ENCODE assay signal across 21 mouse cellular contexts in genomic region chr6:113651626-113652025, GRCm38 (mm10). TPM values are rescaled to one million over a fixed set of nuclear protein-coding genes. Genes with fewer than 3 reads are reported as not detected.
DNase-seq lines count a peak whose midpoint lies in the region; ATAC-seq and TF ChIP-seq lines count a peak whose summit lies in the region.
"Had no signal": no experiment of that assay in that cellular context is flagged by ENCODE, and none has a peak within 500 bp of the region (broad histone marks: within the 10 kb centered on the region; RNA-seq: fewer than 3 reads in every experiment).

No protein-coding gene starts in this region.

- no peaks in the 10 kb centered on the region for H3K36me3 ChIP-seq in ES-Bruce4 (ENCODE audit: control insufficient read depth, insufficient read depth, low read length, poor library complexity, severe bottlenecking)
- H3K36me3 ChIP-seq in intestine, embryonic 15.5 days = no peaks in the 10 kb centered on the region
- H3K36me3 ChIP-seq in liver, embryonic 14.5 days (replicated peaks; ENCODE audit: control insufficient read depth, insufficient read depth, low read depth) = no peaks in the 10 kb centered on the region; the same call in 1 of the 2 replicates
- H3K36me3 ChIP-seq: embryonic facial prominence, embryonic 12.5 days; hindbrain, embryonic 10.5 days; midbrain, embryonic 13.5 days; neural tube, embryonic 15.5 days had no signal

- TF ChIP-seq POLR2A in ES-Bruce4 (IDR thresholded peaks at IDR 0.05; ENCODE audit: insufficient read depth, low read length) = no peak

- no peak overlapping the region for H3K9ac ChIP-seq in ES-Bruce4 (ENCODE audit: low read depth, poor library complexity, severe bottlenecking)
- no peak overlapping the region for H3K9ac ChIP-seq in intestine, embryonic 15.5 days
- no peak overlapping the region for H3K9ac ChIP-seq in liver, embryonic 14.5 days (replicated peaks)
- H3K9ac ChIP-seq: embryonic facial prominence, embryonic 12.5 days; midbrain, embryonic 13.5 days; neural tube, embryonic 15.5 days had no signal

- TF ChIP-seq CTCF in ES-Bruce4 (IDR thresholded peaks at IDR 0.05; ENCODE audit: low read depth, low read length) = no peak
- no peak for TF ChIP-seq CTCF in liver, embryonic 14.5 days (IDR thresholded peaks at IDR 0.05; ENCODE audit: low read depth)

- H3K9me3 ChIP-seq in ES-Bruce4 (replicated peaks; ENCODE audit: control insufficient read depth, insufficient read depth, low read length, poor library complexity, severe bottlenecking) = no peaks in the 10 kb centered on the region
- no peaks in the 10 kb centered on the region for H3K9me3 ChIP-seq in intestine, embryonic 15.5 days
- no peaks in the 10 kb centered on the region for H3K9me3 ChIP-seq in liver, embryonic 14.5 days (ENCODE audit: control insufficient read depth, low read length)
- H3K9me3 ChIP-seq: embryonic facial prominence, embryonic 12.5 days; hindbrain, embryonic 10.5 days; midbrain, embryonic 13.5 days; neural tube, embryonic 15.5 days had no signal

- peak; percentile 85 for ATAC-seq in intestine, embryonic 15.5 days
- peak; percentile 60 for ATAC-seq in liver, embryonic 14.5 days (ENCODE audit: insufficient read depth)
- ATAC-seq: midbrain, embryonic 13.5 days had no signal

- TF ChIP-seq EP300 in ES-Bruce4 (IDR thresholded peaks at IDR 0.05; ENCODE audit: insufficient read depth, low read depth, low read length) = no peak
- no peak for TF ChIP-seq EP300 in liver, embryonic 14.5 days (IDR thresholded peaks at IDR 0.05; ENCODE audit: low read depth)

- no peaks in the 10 kb centered on the region for H3K27me3 ChIP-seq in ES-Bruce4 (ENCODE audit: control insufficient read depth, insufficient read depth, low read length, poor library complexity, severe bottlenecking)
- no peaks in the 10 kb centered on the region for H3K27me3 ChIP-seq in intestine, embryonic 15.5 days (replicated peaks)
- H3K27me3 ChIP-seq in liver, embryonic 14.5 days (ENCODE audit: control insufficient read depth, insufficient read depth, low read length) = no peaks in the 10 kb centered on the region
- H3K27me3 ChIP-seq: embryonic facial prominence, embryonic 12.5 days; midbrain, embryonic 13.5 days; neural tube, embryonic 15.5 days had no signal

- 50% methylated on average over 3 of the region's 3 CpGs for WGBS in intestine, embryonic 15.5 days
- WGBS in liver, embryonic 14.5 days (ENCODE audit: insufficient replicate concordance) = 26% methylated on average over 3 of the region's 3 CpGs

- H3K27ac ChIP-seq in ES-Bruce4 (ENCODE audit: insufficient read depth, low read length) = peak overlapping the region; percentile 35
- 0 out of 2 replicates have a peak overlapping the region, but pooled peaks have one; percentile 22 for H3K27ac ChIP-seq in intestine, embryonic 15.5 days
- no peak overlapping the region; the same call in 1 of the 2 replicates for H3K27ac ChIP-seq in liver, embryonic 14.5 days
- H3K27ac ChIP-seq: embryonic facial prominence, embryonic 12.5 days; heart, adult 2 months; hindbrain, embryonic 10.5 days; midbrain, embryonic 13.5 days; neural tube, embryonic 15.5 days had no signal

- DNase-seq in ZHBTc4 (ENCODE audit: low read depth, low spot score) = peak; percentile 64
- DNase-seq in liver, embryonic 14.5 days (ENCODE audit: low read depth in 3 of 3, low spot score in 3 of 3) = no peak
- no peak for DNase-seq in spleen, postnatal 36 days (ENCODE audit: low spot score in 2 of 2)
- DNase-seq in cerebellum, adult 9-10 months = no peak
- no peak for DNase-seq in urinary bladder, adult 18-20 months (ENCODE audit: low spot score in 2 of 2)
- DNase-seq in adrenal gland, postnatal 14 days = no peak
- DNase-seq: adrenal gland, adult 2 months; cerebellum, adult 2 months; gastrocnemius, postnatal 10 days; heart, adult 2 months; kidney, postnatal 10 days; layer of hippocampus, adult 9-11 months; lung, adult 2 months; lung, postnatal 4 days; right cerebral cortex, postnatal 25 days had no signal

- H3K4me1 ChIP-seq in ES-Bruce4 (ENCODE audit: control insufficient read depth, insufficient read depth, low read length) = peaks cover 6% of the 10 kb centered on the region
- H3K4me1 ChIP-seq in intestine, embryonic 15.5 days (replicated peaks) = 0 out of 2 replicates have a peak, but pooled peaks cover 2% of the 10 kb centered on the region
- peaks cover 10 to 19% of the 10 kb centered on the region in 2 experiments for H3K4me1 ChIP-seq in liver, embryonic 14.5 days (replicated peaks; ENCODE audit: control insufficient read depth in 2 of 2, insufficient read depth in 2 of 2, low read length in 1 of 2)
- H3K4me1 ChIP-seq: embryonic facial prominence, embryonic 12.5 days; hindbrain, embryonic 10.5 days; midbrain, embryonic 13.5 days; neural tube, embryonic 15.5 days had no signal

- H3K4me2 ChIP-seq in intestine, embryonic 15.5 days (replicated peaks) = no peak overlapping the region
- peak overlapping the region; percentile 33; the same call in 1 of the 2 replicates for H3K4me2 ChIP-seq in liver, embryonic 14.5 days (ENCODE audit: low read depth)
- H3K4me2 ChIP-seq: embryonic facial prominence, embryonic 12.5 days; midbrain, embryonic 13.5 days; neural tube, embryonic 15.5 days had no signal

- no peak overlapping the region for H3K4me3 ChIP-seq in ES-Bruce4 (ENCODE audit: low read depth, low read length)
- no peak overlapping the region for H3K4me3 ChIP-seq in intestine, embryonic 15.5 days (replicated peaks)
- H3K4me3 ChIP-seq in liver, embryonic 14.5 days (ENCODE audit: insufficient read depth in 1 of 2, low read depth in 2 of 2, low read length in 2 of 2) = no peak overlapping the region
- H3K4me3 ChIP-seq: embryonic facial prominence, embryonic 12.5 days; heart, adult 2 months; hindbrain, embryonic 10.5 days; midbrain, embryonic 13.5 days; neural tube, embryonic 15.5 days had no signal

RNA-seq across cellular contexts. Expression of gene Irak2, which starts 13.4 kb away (rescaled TPM):
- 6.6 and 10.1 TPM in 2 replicates for polyA plus RNA-seq in ES-Bruce4 (2011; ENCODE audit: insufficient read depth, insufficient read length, low read depth, missing spikeins)
- 11.0 and 13.9 TPM in 2 replicates for polyA plus RNA-seq in intestine, embryonic 15.5 days (2015; fragmentation: Nextera tagmentation; extraction: Ambion mirVana)
- polyA plus RNA-seq in liver, embryonic 14.5 days (2012; rRNA removed) = 19.1 and 27.0 TPM in 2 replicates
- 4.9 and 7.0 TPM in 2 replicates for polyA plus RNA-seq in liver, embryonic 14.5 days (2014; fragmentation: Nextera tagmentation; extraction: Ambion mirVana)
- 17.4 and 22.9 TPM in 2 replicates for total RNA-seq in adrenal gland, postnatal 14 days (2021)

RNA-seq across cellular contexts. Expression of gene Vhl, which starts 27.9 kb away (rescaled TPM):
- 12.9 and 22.0 TPM in 2 replicates for polyA plus RNA-seq in ES-Bruce4 (2011; ENCODE audit: insufficient read depth, insufficient read length, low read depth, missing spikeins)
- 33.3 and 37.5 TPM in 2 replicates for polyA plus RNA-seq in intestine, embryonic 15.5 days (2015; fragmentation: Nextera tagmentation; extraction: Ambion mirVana)
- 3.9 and 5.0 TPM in 2 replicates for polyA plus RNA-seq in liver, embryonic 14.5 days (2012; rRNA removed)
- 7.4 and 8.0 TPM in 2 replicates for polyA plus RNA-seq in liver, embryonic 14.5 days (2014; fragmentation: Nextera tagmentation; extraction: Ambion mirVana)
- 26.0 and 27.6 TPM in 2 replicates for total RNA-seq in adrenal gland, postnatal 14 days (2021)

RNA-seq across cellular contexts. Expression of gene Tatdn2, which starts 45.2 kb away (rescaled TPM):
- 39.7 and 42.2 TPM in 2 replicates for polyA plus RNA-seq in ES-Bruce4 (2011; ENCODE audit: insufficient read depth, insufficient read length, low read depth, missing spikeins)
- 0.97 and 1.2 TPM in 2 replicates for polyA plus RNA-seq in intestine, embryonic 15.5 days (2015; fragmentation: Nextera tagmentation; extraction: Ambion mirVana)
- polyA plus RNA-seq in liver, embryonic 14.5 days (2012; rRNA removed) = 10.6 and 15.4 TPM in 2 replicates
- polyA plus RNA-seq in liver, embryonic 14.5 days (2014; fragmentation: Nextera tagmentation; extraction: Ambion mirVana) = 1.0 and 1.3 TPM in 2 replicates
- 45.6 and 59.6 TPM in 2 replicates for total RNA-seq in adrenal gland, postnatal 14 days (2021)

RNA-seq across cellular contexts. Expression of gene Brk1, which starts 47.1 kb away (rescaled TPM):
- 96.3 and 105 TPM in 2 replicates for polyA plus RNA-seq in ES-Bruce4 (2011; ENCODE audit: insufficient read depth, insufficient read length, low read depth, missing spikeins)
- 198 and 201 TPM in 2 replicates for polyA plus RNA-seq in intestine, embryonic 15.5 days (2015; fragmentation: Nextera tagmentation; extraction: Ambion mirVana)
- 66.6 and 71.1 TPM in 2 replicates for polyA plus RNA-seq in liver, embryonic 14.5 days (2012; rRNA removed)
- polyA plus RNA-seq in liver, embryonic 14.5 days (2014; fragmentation: Nextera tagmentation; extraction: Ambion mirVana) = 86.4 and 88.8 TPM in 2 replicates
- total RNA-seq in adrenal gland, postnatal 14 days (2021) = 147 and 162 TPM in 2 replicates

RNA-seq across cellular contexts. Expression of gene Fancd2os, which starts 51.1 kb away (rescaled TPM):
- not detected in 2 replicates for polyA plus RNA-seq in ES-Bruce4 (2011; ENCODE audit: insufficient read depth, insufficient read length, low read depth, missing spikeins)
- 0.13 TPM in 1 of 2 replicates, not detected in the other for polyA plus RNA-seq in intestine, embryonic 15.5 days (2015; fragmentation: Nextera tagmentation; extraction: Ambion mirVana)
- polyA plus RNA-seq in liver, embryonic 14.5 days (2012; rRNA removed) = 0.03 and 0.04 TPM in 2 replicates
- 0.14 TPM in 1 of 2 replicates, not detected in the other for polyA plus RNA-seq in liver, embryonic 14.5 days (2014; fragmentation: Nextera tagmentation; extraction: Ambion mirVana)
- not detected in 2 replicates for total RNA-seq in adrenal gland, postnatal 14 days (2021)
- total RNA-seq: gastrocnemius, postnatal 10 days; heart, adult 2 months had no signal
- polyA plus RNA-seq: cerebellum, adult 2 months; heart, adult 2 months; lung, adult 2 months; midbrain, embryonic 13.5 days; neural tube, embryonic 15.5 days had no signal
